Mouse (Mus musculus) heart, postnatal 36 days (tissue): ENCODE measurements around the gene Tmem123. TPM values are rescaled to one million over a fixed set of nuclear protein-coding genes. Genes with fewer than 3 reads are reported as not detected.

Experiments used
- DNase-seq, 2 experiments: peaks; one replicate each; pipeline ENCODE4 v3.0.0; 2021 to 2022
- intact Hi-C: fragments of 180-260 bp; cut with DNase I; formaldehyde crosslinking; loops from one replicate; pipeline ENCODE4 v1.15.1; 2025
- total RNA-seq, 2 experiments: library from RNA; stranded (reverse); gene quantifications; 2 replicates each; pipeline ENCODE4 v1.2.3; 2021

The Tmem123 gene
- 10 to 100 TPM; 37.2 to 40.4 TPM for total RNA-seq

DNA sequence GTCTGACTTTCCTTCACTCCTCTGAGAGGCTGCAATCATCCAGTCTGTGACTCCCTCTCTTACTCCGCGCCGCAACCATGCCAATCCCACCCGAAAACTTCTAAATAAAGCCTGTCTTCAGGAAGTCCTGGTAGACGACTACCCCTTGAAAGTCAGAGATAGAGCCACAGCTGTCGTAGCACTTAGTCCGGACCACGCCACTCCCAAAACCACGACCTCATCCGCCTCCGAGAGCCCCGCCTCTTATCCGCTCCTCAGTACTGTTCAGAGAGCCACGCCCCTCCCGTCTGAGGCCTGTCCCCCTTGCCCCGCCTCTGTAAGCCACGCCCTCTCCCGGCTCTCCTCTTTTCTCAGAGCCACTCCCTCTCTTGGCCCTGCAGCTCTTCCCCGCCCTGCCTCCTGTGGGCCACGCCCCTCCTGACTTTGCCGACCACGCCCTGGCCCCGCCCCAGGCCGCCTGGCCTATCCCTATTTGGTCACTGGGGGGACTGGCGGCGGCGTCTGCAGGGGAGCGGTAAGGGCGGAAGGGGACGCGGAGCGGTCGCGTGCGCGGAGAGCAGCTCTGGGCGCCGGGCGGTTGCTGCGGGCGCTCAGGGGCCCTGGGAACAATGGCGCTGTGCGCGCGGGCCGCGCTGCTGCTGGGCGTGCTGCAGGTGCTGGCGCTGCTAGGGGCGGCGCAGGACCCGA lies at the start of gene Tmem123:
Tmem123 (plus strand) TSS at position 428 of the 687 bp plus-strand sequence.
- DNase-seq = peak; percentile 99
- intact Hi-C loops = loop anchor here (2.0 to 5.0 kb wide), 3 partner anchors 46 to 239 kb away; partner anchors contain the start of genes Birc3 and Yap1

DNA sequence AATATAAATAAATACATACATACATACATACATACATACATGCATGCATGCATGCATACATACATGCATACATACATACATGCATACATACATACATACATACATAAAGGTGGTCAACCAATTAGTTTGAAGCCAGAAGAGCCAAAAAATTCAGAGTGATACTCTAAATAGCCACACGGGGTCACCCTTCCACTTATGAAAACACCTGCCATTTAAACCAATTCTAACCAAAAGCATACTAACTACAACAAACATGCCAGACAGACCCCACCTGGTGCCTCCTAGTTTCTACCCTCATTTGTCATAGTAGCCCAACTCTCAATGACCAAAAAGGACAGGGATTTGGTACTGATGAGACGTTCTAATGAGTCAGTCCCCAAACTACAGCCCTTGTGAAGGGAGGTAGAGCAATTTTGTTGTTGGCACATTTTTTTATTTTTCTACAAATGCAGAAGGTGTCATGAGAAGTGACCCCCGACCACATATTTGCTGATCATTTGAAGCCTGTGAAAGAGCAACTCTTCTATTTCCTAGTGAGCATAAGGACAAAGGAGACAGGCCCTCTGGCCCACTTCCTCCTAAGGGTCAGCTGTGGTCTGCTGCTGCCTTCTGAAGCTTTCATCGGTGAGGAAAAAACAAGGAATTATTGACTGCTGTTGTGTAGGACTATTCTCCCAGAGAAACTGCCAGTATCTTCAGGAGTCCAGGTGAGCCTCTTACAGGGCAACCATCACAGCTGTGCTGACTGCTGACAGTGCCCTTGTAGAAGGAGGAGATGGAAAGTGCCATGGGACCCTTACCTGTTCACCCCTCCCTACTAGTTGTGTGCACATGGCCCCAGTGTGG lies 49.6 kb upstream of the Tmem123 start:
- peak; percentile 29 to 53 for DNase-seq
- intact Hi-C loops = loop anchor here (1.0 to 10.0 kb wide), 6 partner anchors 111 to 495 kb away; no protein-coding TSS in a partner anchor

DNA sequence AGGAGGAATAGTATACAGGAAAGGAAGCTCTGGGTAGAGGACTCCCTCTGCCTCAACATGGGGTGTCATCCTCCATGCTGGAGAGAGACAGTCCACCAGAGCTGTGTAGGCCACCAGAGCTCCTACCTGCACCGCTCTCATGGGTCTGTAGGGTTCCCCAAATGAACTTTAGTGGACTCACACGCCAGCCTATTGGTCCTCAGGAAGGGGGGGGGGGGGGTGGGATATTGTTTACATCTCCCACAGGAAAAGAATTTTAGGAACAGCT lies 49.0 kb upstream of the Tmem123 start:
- no peak for DNase-seq
- intact Hi-C loops = loop anchor here (1.0 to 10.0 kb wide), 7 partner anchors 47 to 494 kb away; partner anchors contain the start of gene Tmem123

DNA sequence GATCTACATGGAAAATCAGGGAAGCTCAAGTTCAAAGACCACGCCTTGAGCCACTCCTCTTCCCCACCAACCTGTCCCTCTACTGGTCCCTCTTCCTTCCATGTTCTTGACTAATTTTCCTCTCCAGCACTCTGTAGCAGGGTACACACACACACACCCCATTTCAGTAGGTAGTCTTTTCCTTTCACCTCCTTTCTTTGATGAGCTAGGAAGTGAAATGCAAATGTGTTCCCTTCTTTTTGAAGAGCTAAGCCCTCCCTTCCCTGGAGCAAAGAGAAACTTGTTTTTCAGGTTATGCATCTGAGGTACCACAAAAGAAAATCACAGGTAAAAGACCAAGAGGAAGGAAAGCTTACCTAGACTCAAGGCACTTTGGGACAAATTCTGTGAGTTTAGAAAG lies 42.3 kb upstream of the Tmem123 start:
- intact Hi-C loops = no loop called here
- no peak for DNase-seq

DNA sequence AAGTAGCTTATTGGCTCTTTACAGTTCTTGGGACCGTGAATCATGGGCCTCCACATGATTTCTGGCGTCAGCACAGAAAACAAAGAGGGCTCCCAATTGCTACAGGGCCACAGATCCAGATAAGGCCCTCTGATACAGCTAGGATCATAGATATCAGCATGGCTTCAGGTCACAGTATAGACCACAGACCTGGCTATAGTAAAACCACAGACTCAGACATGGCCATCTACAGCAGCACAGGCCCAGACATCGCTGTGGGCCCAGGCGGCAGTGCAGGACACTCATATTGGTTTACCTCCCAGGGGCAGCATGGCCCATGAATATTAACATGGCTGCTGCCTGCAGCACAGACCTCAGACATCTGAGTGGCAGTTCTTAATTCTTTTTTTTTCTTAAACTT lies 34.8 kb upstream of the Tmem123 start:
- intact Hi-C loops = no loop called here
- DNase-seq = no peak

DNA sequence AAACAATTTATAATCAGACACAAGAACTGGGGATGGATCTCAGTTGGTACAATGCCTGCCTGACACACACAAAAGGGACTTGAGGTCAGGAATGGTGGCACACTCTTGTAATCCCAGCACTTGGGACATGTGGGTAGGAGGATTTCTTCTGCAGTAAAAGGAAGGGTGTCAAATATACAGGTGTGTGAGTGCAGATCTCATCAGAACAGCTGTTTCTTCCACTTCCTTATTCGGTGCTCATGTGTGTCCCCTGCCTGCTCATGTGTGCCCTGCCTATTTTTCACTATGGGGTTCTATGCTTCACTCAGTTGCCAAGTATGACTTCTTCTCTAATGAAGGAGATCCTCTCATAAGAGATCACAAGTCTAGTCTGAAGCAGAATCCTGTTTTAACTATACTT lies 21.1 kb upstream of the Tmem123 start:
- intact Hi-C loops = no loop called here
- no peak for DNase-seq

DNA sequence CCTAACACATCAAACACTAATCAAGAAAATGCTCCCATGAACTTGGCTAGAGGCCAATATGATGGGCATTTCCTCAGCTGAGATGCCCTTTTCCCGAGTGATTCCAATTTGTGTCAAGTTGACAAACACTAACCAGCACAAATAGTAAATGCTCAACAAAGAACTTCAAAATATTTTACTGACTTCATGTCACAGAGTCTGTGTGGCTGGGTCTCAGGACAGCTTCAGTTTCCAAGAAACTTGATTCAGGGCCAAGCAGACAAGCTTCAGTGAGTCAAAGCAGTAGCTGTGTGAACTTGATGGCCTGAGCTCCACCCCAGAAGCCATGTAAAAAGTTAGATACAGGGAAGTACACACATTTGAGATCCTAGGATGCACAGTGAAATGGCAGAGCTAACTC lies 19.7 kb upstream of the Tmem123 start:
- DNase-seq = no peak
- intact Hi-C loops = no loop called here

DNA sequence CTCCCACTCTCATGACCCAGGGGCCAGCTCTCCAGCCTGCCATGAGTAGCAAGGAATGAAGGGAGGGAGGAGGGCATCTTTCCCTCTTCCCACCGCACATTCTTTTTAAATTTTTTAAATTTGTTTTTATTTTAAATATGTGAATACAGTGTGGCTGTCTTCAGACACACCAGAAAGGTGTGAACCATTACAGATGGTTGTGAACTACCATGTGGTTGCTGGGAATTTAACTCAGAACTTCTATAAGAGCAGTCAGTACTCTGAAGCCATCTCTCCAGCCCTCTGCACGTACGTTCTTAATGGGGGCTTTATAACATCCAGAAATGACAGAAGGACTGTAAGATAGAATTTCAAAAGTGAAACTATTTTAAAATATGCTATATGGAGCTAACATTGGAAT lies 15.0 kb upstream of the Tmem123 start:
- intact Hi-C loops = no loop called here

DNA sequence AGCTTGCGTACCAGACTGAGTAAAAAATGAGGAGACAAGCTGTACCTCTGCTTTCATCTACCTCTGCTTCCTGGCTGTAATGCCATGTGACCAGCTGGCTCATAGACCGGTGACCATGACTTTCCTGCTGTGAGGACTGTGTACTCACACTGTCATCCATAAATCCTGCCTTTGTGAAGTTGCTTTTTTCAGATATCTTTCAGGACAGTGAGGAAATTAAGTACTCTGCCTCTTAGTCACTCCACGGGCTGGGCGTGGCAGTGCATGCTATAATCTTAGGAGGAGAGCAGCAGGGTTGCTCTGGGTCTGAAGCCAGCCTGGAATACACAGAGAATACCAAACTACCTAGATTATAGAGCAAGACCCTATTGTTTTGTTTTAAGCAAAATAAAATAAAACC lies 14.3 kb upstream of the Tmem123 start:
- DNase-seq = no peak
- intact Hi-C loops = no loop called here

More for the DNA sequence above, 15.0 kb upstream of the Tmem123 start:
- DNase-seq = no peak

DNA sequence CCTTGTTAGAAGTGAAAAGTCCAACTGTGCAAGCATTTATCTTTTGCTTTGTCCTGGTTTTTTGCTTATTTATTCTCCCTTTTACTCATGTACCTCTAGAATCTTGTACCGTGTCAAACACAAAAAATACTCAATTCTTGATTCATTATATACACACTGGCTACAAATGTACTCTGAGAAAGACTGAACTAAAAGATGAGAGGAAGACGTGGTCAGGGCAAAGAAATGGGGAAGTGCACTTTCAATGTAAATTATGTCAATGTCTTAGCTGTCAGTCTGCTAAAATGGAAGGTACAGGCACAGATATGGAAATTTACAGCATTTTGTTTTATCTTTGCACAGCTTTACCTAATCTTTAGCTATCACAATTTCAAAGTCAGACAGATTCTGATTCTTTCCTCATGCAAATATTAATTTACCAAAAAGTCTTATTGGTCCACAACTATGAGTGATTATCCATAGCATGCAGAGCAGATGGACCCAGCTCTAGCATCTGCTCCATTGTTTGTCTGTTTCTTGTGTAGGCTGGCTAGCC lies 7.9 kb upstream of the Tmem123 start:
- DNase-seq = no peak
- intact Hi-C loops = no loop called here

DNA sequence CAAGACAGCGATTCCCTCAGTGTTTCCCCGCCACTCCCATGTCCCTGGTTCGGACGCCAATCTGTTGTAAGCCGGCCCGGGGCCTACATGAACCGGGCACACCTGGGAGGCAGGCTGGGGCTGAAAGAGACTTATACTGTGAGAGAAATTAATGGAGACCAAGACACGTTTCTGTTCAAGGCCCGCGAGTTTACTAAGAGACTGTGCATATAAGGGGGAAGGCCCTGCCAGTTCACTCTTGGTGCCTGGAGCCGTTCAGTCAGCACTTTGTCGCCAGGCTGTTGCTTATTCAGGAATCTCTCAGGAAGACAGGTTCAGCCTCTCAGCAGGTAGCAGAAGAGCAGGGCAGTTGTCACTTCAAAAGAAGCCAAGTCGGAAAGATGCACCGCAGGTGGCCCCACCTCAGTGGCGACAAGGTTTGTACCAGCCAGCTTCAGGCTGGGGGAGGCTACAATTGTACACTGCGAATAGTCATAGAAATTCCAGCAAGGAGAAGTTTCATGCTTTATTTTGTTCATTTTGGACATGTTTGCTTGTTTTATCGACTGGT lies 1.9 kb upstream of the Tmem123 start:
- intact Hi-C loops = loop anchor here (5.0 kb wide), 2 partner anchors 45 to 240 kb away; partner anchors contain the start of gene Yap1
- no peak for DNase-seq

DNA sequence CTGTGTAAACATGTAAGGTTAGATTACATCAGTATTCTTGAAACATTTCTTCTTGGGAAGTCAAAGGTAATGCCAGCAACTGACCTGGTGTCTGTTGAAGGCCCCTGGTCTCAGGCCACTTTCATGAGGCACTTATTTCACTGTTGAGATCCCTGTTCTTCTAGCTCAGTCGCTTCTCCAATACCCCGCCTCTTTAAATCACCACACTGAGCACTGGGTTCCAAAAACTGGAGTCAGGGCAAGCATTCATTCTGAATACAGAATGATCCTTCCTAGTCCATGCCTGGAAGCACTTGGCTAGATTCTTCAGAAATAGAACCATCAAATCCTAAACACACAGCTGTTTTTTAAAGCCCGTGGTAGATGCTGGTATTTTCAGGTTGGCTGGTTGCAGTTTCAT lies 1.1 kb upstream of the Tmem123 start:
- DNase-seq = no peak
- intact Hi-C loops = loop anchor here (5.0 kb wide), 2 partner anchors 45 to 240 kb away; partner anchors contain the start of gene Yap1

DNA sequence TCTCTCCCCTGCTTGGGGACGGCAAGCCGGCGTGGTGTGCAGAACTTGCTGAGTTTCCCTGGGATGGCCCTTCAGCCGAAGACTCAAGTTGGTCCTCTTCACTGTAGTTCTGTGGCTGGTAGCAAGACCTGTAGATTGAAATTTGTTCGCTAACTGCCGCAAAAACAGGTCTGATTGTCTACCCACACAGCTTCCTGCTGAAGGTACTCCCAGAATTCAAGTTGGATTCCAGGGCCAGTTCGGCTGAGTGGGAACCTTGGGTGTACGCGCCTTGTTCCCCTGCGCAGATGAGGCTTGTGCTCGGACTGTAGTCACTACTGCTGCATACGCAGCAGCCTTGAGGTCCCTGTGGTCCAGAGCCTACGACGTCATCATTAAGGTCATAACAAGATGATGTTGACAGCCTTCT lies 626 bp downstream of the Tmem123 start:
- intact Hi-C loops = loop anchor here (2.0 to 5.0 kb wide), 3 partner anchors 47 to 238 kb away; partner anchors contain the start of genes Birc3 and Yap1
- peak; percentile 58 to 68 for DNase-seq

DNA sequence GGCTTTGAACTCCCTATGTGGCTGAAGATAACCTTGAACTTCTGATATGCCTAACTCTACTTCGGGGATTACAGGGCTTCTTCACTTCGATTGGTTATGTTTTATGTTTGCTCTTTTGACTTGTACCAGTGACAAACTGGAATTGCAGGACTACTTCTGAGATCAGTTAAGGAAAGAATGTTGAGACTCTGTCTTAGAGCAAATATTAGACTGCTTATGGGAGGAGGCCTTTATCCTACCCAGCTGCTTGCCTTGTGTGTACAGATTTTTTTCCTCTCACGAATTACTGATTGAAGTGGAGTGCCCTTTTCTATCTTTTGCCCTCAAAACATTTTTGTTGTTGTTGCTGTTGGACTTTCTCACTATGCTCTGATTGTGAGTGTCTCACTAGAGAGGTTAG lies 1.4 kb downstream of the Tmem123 start:
- intact Hi-C loops = loop anchor here (1.0 to 2.0 kb wide), 2 partner anchors 71 to 108 kb away; partner anchors contain the start of gene Birc3
- DNase-seq = no peak

DNA sequence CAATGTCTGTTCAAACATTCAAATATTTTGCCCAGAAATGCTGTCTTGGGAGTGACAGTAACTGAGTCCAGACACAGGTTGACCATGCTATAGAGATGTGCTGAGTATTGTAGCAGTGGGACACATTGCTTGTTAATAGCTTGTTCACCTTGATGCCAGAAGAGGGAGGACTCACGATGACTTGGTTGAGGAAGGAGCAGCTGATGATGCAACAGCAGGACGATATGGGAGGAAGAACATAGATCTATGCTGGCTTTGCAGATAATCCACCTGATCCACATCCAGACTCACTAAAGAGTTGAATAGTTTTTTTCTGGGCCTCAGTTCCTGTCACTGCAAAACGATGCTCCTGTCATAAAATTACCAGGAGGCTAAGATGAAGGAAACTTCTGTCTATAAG lies 2.7 kb downstream of the Tmem123 start:
- no peak for DNase-seq
- intact Hi-C loops = loop anchor here (2.0 kb wide), 1 partner anchor 18 kb away; no protein-coding TSS in a partner anchor

DNA sequence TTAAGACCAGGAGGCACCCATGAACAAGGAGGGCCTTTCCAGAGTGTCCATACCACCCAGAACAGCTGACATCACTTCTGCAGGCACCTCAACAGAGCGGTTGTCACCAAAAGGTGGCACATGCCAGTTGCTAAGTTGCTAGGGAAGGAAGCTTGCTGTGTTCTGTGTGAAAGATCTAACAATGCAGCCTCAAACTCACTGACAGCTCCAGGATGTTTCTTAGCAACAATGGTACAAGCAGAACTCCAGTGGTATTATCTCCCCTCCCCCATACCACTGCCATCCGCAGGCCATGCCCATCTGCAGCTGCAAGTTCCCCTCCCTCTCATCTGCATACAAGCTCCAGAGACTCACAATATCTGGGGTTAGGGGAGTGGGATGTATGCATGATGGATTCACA lies 3.7 kb downstream of the Tmem123 start:
- no peak for DNase-seq
- intact Hi-C loops = loop anchor here (2.0 kb wide), 1 partner anchor 17 kb away; no protein-coding TSS in a partner anchor

DNA sequence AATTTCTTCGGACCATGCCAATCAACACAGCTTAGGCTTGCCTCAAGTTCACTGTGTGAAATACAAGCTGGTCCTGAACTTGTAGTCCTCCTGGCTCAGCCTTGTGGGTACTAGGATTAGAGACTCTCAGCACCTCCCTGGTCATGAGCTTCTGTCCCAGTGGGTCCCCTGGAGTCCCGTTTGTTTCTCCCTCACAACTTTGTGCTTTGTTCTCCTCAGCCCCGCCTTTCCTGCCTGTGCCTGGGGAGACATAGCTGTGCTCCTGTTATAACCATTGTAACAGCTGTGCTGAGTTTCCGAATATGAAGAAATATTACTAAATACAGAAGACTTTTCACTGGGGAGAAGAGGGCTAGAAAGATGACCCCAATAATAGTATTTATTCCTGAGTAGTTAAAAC lies 5.2 kb downstream of the Tmem123 start:
- DNase-seq = peak in 1 of 2 experiments; percentile 37
- intact Hi-C loops = no loop called here

DNA sequence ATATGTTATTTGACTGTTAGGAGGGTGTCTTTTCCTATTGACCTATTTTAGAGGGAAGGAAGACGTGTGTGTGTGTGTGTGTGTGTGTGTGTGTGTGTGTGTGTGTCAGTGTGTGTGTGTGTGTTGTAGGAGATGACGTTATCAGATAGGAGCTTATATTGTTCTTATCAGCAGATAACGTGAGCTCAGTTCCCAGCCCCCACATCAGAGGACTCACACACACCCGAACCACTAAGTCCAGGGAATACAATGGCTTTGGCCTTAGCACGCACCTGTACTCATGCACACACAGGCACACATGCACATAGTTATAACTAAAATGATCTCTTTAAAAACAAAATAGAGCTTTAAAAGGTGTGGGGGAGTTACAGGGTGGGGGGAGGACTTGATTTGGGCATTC lies 5.7 kb downstream of the Tmem123 start:
- intact Hi-C loops = no loop called here
- no peak for DNase-seq

DNA sequence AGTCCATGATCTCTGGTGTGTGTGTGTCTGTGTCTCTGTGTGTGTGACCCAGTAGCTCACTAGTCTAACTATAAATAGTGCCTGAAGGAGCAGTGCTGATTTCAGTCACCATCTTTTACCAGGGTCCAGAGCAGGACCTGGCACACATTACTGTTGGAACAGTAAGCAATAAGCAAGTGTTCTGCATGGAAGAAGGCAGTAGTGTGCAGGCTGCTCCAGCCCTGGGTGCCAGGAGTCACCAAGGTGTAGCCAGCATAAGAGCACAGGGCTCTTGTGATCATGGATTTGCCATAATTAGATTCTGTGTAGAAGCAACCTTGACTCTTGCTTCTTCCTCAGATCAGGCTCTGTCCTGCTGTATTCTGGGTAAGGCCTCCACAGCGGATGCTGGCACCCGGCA lies 8.5 kb downstream of the Tmem123 start:
- intact Hi-C loops = no loop called here
- no peak for DNase-seq

DNA sequence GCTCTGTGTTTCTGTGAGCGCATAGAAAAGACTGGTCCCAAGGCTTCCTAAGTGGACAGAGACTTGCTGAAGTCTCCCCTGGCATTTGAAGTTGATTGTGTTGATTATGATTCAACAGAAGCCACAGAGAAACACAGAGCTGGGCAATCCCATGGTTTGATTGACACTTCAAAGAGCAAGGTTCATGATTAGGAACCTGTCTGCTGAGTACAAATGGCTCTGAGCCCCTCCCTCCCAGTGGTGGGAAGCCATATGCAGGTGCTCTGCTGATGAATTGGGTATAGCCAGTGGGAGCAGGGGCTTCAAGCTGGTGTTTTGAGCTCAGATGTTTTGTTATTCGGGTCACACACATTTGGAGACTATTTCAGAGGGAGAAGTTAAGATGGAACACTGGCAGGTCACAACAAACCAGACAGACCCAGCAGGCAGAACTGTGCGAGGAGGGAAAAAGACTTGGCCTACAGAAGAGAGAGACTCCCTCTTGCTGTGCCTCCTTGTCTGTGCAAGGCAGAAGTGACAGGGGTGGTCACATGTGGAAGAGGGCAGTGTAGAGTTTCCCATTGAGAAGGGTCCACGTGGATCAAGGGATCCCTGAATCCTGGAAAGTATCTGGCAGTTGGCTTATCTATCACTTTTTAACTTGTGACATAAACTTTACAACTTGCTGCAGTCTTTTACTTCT lies 9.1 kb downstream of the Tmem123 start:
- no peak for DNase-seq
- intact Hi-C loops = no loop called here
